Mouse (Mus musculus) kidney, adult 2 months (tissue): ENCODE results near the gene Armc8.

Experiments used
- CTCF ChIP-seq: fragments of 200-500 bp; conservative IDR thresholded peaks from 2 replicates; pipeline ENCODE4 v1.5.1; 2011; ENCODE audit warnings: low read depth, mild to moderate bottlenecking, control low read depth, low read length, moderate library complexity, mixed read lengths; ENCODE audit not compliant: insufficient read depth, insufficient read length
- POLR2A ChIP-seq: fragments of 200-500 bp; IDR thresholded peaks from one replicate; pipeline ENCODE4 v1.6.1; 2011; ENCODE audit warnings: low read depth, low read length, control low read depth

DNA sequence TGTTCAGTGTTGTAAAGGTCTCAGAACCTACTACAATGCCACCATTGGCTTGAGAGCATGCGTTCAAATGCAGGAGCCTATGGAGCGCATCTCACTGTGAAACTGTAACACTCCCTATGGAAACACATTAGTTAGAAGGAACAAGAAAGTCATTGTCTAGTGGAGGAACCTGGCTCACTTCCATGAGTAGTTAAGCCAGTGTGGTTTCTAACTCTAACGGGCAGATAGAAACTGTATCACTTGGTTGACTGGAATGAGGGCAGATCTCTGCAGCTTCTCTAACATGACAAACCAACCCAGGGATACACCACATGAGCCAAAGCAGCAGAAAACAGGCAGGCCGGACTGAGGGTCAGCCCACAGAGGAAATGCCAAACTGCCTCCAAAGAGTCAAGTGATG is 114.5 kb downstream of the Armc8 start:
- TF ChIP-seq CTCF (no peak), POLR2A (no peak)
